Mouse (Mus musculus) cortical plate, adult 2 months (tissue): ENCODE data around the gene Rassf3.

ENCODE experiments used
- CTCF ChIP-seq: fragments of 200-500 bp; IDR thresholded peaks from 2 replicates; pipeline ENCODE4 v1.5.1; 2011; ENCODE audit warnings: mild to moderate bottlenecking, control low read depth, low read length; ENCODE audit not compliant: insufficient read depth; ENCODE audit errors: extremely low read depth
- POLR2A ChIP-seq: fragments of 200-500 bp; IDR thresholded peaks from 2 replicates; pipeline ENCODE4 v1.6.1; 2011; ENCODE audit warnings: mild to moderate bottlenecking, low read length, control low read depth; ENCODE audit not compliant: insufficient read depth; ENCODE audit errors: extremely low read depth

- TF ChIP-seq CTCF (no peak), POLR2A (no peak)
Measured at GRCm38 (mm10) chr10:121468985-121469384, 7.2 kb downstream of the Rassf3 start.
